Mouse (Mus musculus) liver, embryonic 14.5 days (tissue): ENCODE data around the gene Id4. TPM values are rescaled to one million over a fixed set of nuclear protein-coding genes. Genes with fewer than 3 reads are reported as not detected.

ENCODE experiments used
- ATAC-seq: fragments of 200-750 bp; cut with Nextera tagmentation; 2 replicates; pipeline ENCODE4 v1.8.0; 2017; ENCODE audit warnings: moderate number of reproducible peaks, mild to moderate bottlenecking, moderate library complexity; ENCODE audit not compliant: insufficient read depth
- DNase-seq, 3 experiments: peaks; one replicate each; pipeline ENCODE4 v3.0.0-alpha.2; 2012 to 2013; ENCODE audit warnings: low read depth in 3 of 3, low spot score in 3 of 3
- H3K27ac ChIP-seq: fragments of 300-500 bp; sonication (generic); 2 replicates; pipeline ENCODE4 v1.5.1; 2014; ENCODE audit warnings: moderate library complexity, mild to moderate bottlenecking, control low read depth, inconsistent platforms
- H3K27me3 ChIP-seq: fragments of 300-500 bp; sonication (generic); 2 replicates; pipeline ENCODE4 v1.6.1; 2014; ENCODE audit warnings: mild to moderate bottlenecking, low read length, moderate library complexity; ENCODE audit not compliant: control insufficient read depth, insufficient read depth
- H3K36me3 ChIP-seq: fragments of 300-500 bp; sonication (generic); replicated peaks from 2 replicates; pipeline ENCODE4 v1.6.1; 2014; ENCODE audit warnings: low read depth; ENCODE audit not compliant: control insufficient read depth, insufficient read depth
- H3K4me1 ChIP-seq, 2 experiments: fragments of 200-500 bp in 1 of 2; fragments of 300-500 bp in 1 of 2; sonication (generic) in 1 of 2; replicated peaks; 2 replicates each; pipeline ENCODE4 v1.6.1; 2012 to 2014; ENCODE audit warnings: antibody characterized with exemption in 1 of 2, inconsistent platforms in 1 of 2, low read length in 1 of 2; ENCODE audit not compliant: control insufficient read depth in 2 of 2, insufficient read depth in 2 of 2
- H3K4me2 ChIP-seq: fragments of 300-500 bp; sonication (generic); 2 replicates; pipeline ENCODE4 v1.6.1; 2014; ENCODE audit warnings: low read depth, mild to moderate bottlenecking, control low read depth, moderate library complexity
- H3K4me3 ChIP-seq, 2 experiments: fragments of 200-500 bp in 1 of 2; fragments of 300-500 bp in 1 of 2; sonication (generic) in 1 of 2; 2 replicates each; pipeline ENCODE4 v1.5.1; 2012 to 2014; ENCODE audit warnings: low read depth in 2 of 2, low read length in 2 of 2, mild to moderate bottlenecking in 2 of 2, control low read depth in 1 of 2, inconsistent platforms in 1 of 2, moderate library complexity in 1 of 2; ENCODE audit not compliant: insufficient read depth in 1 of 2
- H3K9ac ChIP-seq: fragments of 300-500 bp; sonication (generic); replicated peaks from 2 replicates; pipeline ENCODE4 v1.6.1; 2014; ENCODE audit warnings: mild to moderate bottlenecking, control low read depth, moderate library complexity
- H3K9me3 ChIP-seq: fragments of 300-500 bp; sonication (generic); 2 replicates; pipeline ENCODE4 v1.6.1; 2016; ENCODE audit warnings: low read length, mixed read lengths; ENCODE audit not compliant: control insufficient read depth
- CTCF ChIP-seq: IDR thresholded peaks from 2 replicates; pipeline ENCODE4 v1.5.1; 2016; ENCODE audit warnings: antibody characterized with exemption, low read depth, control low read depth
- EP300 ChIP-seq: IDR thresholded peaks from 2 replicates; pipeline ENCODE4 v1.6.1; 2016; ENCODE audit warnings: antibody characterized with exemption, low read depth
- whole genome bisulfite sequencing: fragments of 180-500 bp; shearing (Covaris S2); extraction: QIAGEN DNeasy Blood & Tissue Kit; methylation state at CpG from one replicate; pipeline ENCODE4 v1.1.7; 2014; ENCODE audit not compliant: insufficient replicate concordance; 5-methylcytosine and 5-hydroxymethylcytosine counted together
- polyA plus RNA-seq, 2 experiments: library from polyadenylated mRNA; depleted of rRNA in 1 of 2; stranded (reverse) in 1 of 2; unstranded in 1 of 2; fragments of >200 nt; fragmentation: Nextera tagmentation in 1 of 2; extraction: Ambion mirVana in 1 of 2; gene quantifications; 2 replicates each; pipeline versions ENCODE4 v1.2.1 to v1.2.3; 2012 to 2014

The Id4 gene
- polyA plus RNA-seq, 2 experiments = 0.10 to 0.16 TPM

- no peak overlapping the region for H3K9ac ChIP-seq
- no peak for TF ChIP-seq EP300
- TF ChIP-seq CTCF = no peak
- H3K27ac ChIP-seq = no peak overlapping the region
- 71% methylated on average over 8 of the region's 8 CpGs for WGBS
- no peaks in the 10 kb centered on the region for H3K4me1 ChIP-seq
- ATAC-seq (no peak), DNase-seq (no peak)
- no peaks in the 10 kb centered on the region for H3K9me3 ChIP-seq
- H3K4me3 ChIP-seq = no peak overlapping the region
- no peaks in the 10 kb centered on the region for H3K27me3 ChIP-seq
- H3K36me3 ChIP-seq = no peaks in the 10 kb centered on the region
- no peak overlapping the region for H3K4me2 ChIP-seq
These were observed 6.0 kb upstream of the Id4 start for GRCm38 (mm10) chr13:48255026-48255425.

GRCm38 (mm10) chr13:48261341-48262221 is 553 bp downstream of the Id4 start:
- H3K4me2 ChIP-seq = peak overlapping the region; percentile 55
- H3K36me3 ChIP-seq = no peaks in the 10 kb centered on the region
- H3K4me1 ChIP-seq = no peaks in the 10 kb centered on the region
- DNase-seq (no peak), ATAC-seq (0 out of 2 replicates have a peak, but pooled peaks have one; percentile 28)
- 1% methylated on average over 93 of the region's 98 CpGs for WGBS
- no peaks in the 10 kb centered on the region for H3K9me3 ChIP-seq
- no peak overlapping the region for H3K27ac ChIP-seq
- no peak for TF ChIP-seq CTCF
- H3K4me3 ChIP-seq = peak overlapping the region; percentile 47 to 50
- no peak overlapping the region for H3K9ac ChIP-seq
- H3K27me3 ChIP-seq = peaks cover 35% of the 10 kb centered on the region

- TF ChIP-seq CTCF = no peak
- TF ChIP-seq EP300 = no peak
- Histone ChIP-seq H3K9ac (no peak overlapping the region), H3K9me3 (no peaks in the 10 kb centered on the region), H3K4me2 (peak overlapping the region; percentile 55), H3K36me3 (no peaks in the 10 kb centered on the region), H3K4me3 (peak overlapping the region in 1 of 2 experiments; percentile 50; a peak in 2 of 4 replicates), H3K27ac (no peak overlapping the region), H3K4me1 (no peaks in the 10 kb centered on the region), H3K27me3 (peaks cover 35% of the 10 kb centered on the region)
- WGBS = under 1% methylated on average over 25 of the region's 25 CpGs
- ATAC-seq = no peak
- no peak for DNase-seq
These were observed 1.5 kb downstream of the Id4 start for GRCm38 (mm10) chr13:48262451-48262969.

- TF ChIP-seq EP300 = no peak
- no peak for TF ChIP-seq CTCF
- no peaks in the 10 kb centered on the region for H3K4me1 ChIP-seq
- DNase-seq (no peak), ATAC-seq (no peak)
- peaks cover 35% of the 10 kb centered on the region for H3K27me3 ChIP-seq
- no peaks in the 10 kb centered on the region for H3K36me3 ChIP-seq
- H3K27ac ChIP-seq = no peak overlapping the region
- H3K9me3 ChIP-seq = no peaks in the 10 kb centered on the region
- H3K4me3 ChIP-seq = no peak overlapping the region
- H3K9ac ChIP-seq = no peak overlapping the region
- H3K4me2 ChIP-seq = no peak overlapping the region
- 58% methylated on average over 6 of the region's 6 CpGs for WGBS
These were observed 4.0 kb downstream of the Id4 start for GRCm38 (mm10) chr13:48265029-48265428.

GRCm38 (mm10) chr13:48273451-48274069 is 12.5 kb downstream of the Id4 start:
- Histone ChIP-seq H3K4me3 (no peak overlapping the region), H3K27ac (no peak overlapping the region), H3K9me3 (no peaks in the 10 kb centered on the region), H3K36me3 (no peaks in the 10 kb centered on the region), H3K9ac (no peak overlapping the region), H3K27me3 (no peaks in the 10 kb centered on the region), H3K4me1 (no peaks in the 10 kb centered on the region), H3K4me2 (no peak overlapping the region)
- WGBS = 6% methylated on average over 15 of the region's 15 CpGs
- TF ChIP-seq CTCF = peak; percentile 44; the same call in 1 of the 2 replicates
- TF ChIP-seq EP300 = no peak
- DNase-seq = no peak
- no peak for ATAC-seq
